Mouse (Mus musculus): ENCODE measurements around the gene Setx. TPM values are rescaled to one million over a fixed set of nuclear protein-coding genes. Genes with fewer than 3 reads are reported as not detected.
"Not testable (repeated sequence)": the region's sequence is repeated elsewhere in the genome, so short reads cannot be mapped to it uniquely, and the experiment has no call there.

The Setx gene
- 14.5 and 16.9 TPM in 2 replicates for polyA plus RNA-seq (2012; rRNA removed)

- Histone ChIP-seq H3K36me3 (ENCODE audit: control insufficient read depth, insufficient read depth, low read length) (0 out of 2 replicates have a peak, but pooled peaks cover 3% of the 10 kb centered on the region), H3K4me3 (ENCODE audit: control insufficient read depth, insufficient read depth, low read length) (peak within 1 kb of the TSS; percentile 65), H3K4me1 (replicated peaks; ENCODE audit: control insufficient read depth, insufficient read depth, low read length) (peaks cover 9% of the 10 kb centered on the region), H3K27me3 (ENCODE audit: control insufficient read depth, insufficient read depth, low read length) (no peaks in the 10 kb centered on the region), H3K27ac (ENCODE audit: control insufficient read depth, insufficient read depth, low read length) (peak within 1 kb of the TSS; percentile 92)
- TF ChIP-seq POLR2A (IDR thresholded peaks at IDR 0.05; ENCODE audit: control insufficient read depth, extremely low read depth, insufficient read depth, low read length, poor library complexity) = no peak
- no peak for TF ChIP-seq CTCF (IDR thresholded peaks at IDR 0.05; ENCODE audit: borderline replicate concordance, control insufficient read depth, extremely low read depth, insufficient read depth, low read length, poor library complexity)
- 70% methylated on average over 14 of the region's 14 CpGs for WGBS
- DNase-seq = no peak
These were observed at the start of gene Setx for GRCm38 (mm10) chr2:29123907-29124569. TSS of gene Setx (plus strand) at chr2:29124181.

- 95% methylated on average over 7 of the region's 7 CpGs for WGBS
- H3K36me3 ChIP-seq (ENCODE audit: control insufficient read depth, insufficient read depth, low read length) = peaks cover 63% of the 10 kb centered on the region
- H3K27ac ChIP-seq (ENCODE audit: control insufficient read depth, insufficient read depth, low read length) = no peak overlapping the region
- no peak overlapping the region for H3K4me3 ChIP-seq (ENCODE audit: control insufficient read depth, insufficient read depth, low read length)
- H3K27me3 ChIP-seq (ENCODE audit: control insufficient read depth, insufficient read depth, low read length) = no peaks in the 10 kb centered on the region
- DNase-seq = no peak
- no peaks in the 10 kb centered on the region for H3K4me1 ChIP-seq (replicated peaks; ENCODE audit: control insufficient read depth, insufficient read depth, low read length)
- TF ChIP-seq POLR2A (IDR thresholded peaks at IDR 0.05; ENCODE audit: control insufficient read depth, extremely low read depth, insufficient read depth, low read length, poor library complexity) = no peak
- TF ChIP-seq CTCF (IDR thresholded peaks at IDR 0.05; ENCODE audit: borderline replicate concordance, control insufficient read depth, extremely low read depth, insufficient read depth, low read length, poor library complexity) = no peak
These were observed 49.3 kb upstream of the Setx start for GRCm38 (mm10) chr2:29074676-29075075.

DNA sequence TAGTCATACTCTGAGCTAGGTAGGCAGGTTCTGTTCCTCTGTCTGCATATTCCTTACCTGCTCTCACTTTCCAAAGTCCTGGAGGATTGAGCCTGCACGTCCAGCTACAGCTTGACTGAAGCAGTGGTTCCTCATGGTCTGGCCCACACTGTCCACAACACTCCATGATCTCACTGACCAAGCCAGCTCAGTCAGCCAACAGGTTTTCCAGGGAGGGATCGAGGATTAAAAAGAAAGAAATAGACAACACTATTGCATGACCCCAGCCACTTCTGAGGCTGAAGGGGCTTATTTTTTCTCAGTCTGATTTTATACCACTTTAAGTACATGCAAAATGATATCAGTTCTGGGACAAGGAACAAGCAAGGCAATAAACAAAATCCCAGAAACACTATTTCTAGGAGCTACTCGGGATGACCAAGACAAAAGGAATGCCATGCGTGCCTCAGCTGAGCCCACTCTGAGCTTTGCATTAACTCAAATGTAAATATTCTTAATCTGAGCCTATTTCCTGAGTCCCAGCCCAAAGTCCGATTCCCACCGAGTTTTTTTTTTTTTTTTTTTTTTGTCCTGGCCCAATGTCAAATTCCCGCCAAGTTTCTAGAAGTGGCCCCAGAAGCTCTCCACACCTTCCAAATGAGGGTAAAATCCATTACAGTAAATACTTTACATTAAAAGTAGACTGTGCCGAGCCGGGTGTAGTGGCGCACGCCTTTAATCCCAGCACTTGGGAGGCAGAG, 48.5 kb upstream of the Setx start:
- Histone ChIP-seq H3K27me3 (ENCODE audit: control insufficient read depth, insufficient read depth, low read length) (no peaks in the 10 kb centered on the region), H3K36me3 (ENCODE audit: control insufficient read depth, insufficient read depth, low read length) (peaks cover 65% of the 10 kb centered on the region), H3K27ac (ENCODE audit: control insufficient read depth, insufficient read depth, low read length) (no peak overlapping the region), H3K4me1 (replicated peaks; ENCODE audit: control insufficient read depth, insufficient read depth, low read length) (no peaks in the 10 kb centered on the region), H3K4me3 (ENCODE audit: control insufficient read depth, insufficient read depth, low read length) (no peak overlapping the region)
- no peak for TF ChIP-seq CTCF (IDR thresholded peaks at IDR 0.05; ENCODE audit: borderline replicate concordance, control insufficient read depth, extremely low read depth, insufficient read depth, low read length, poor library complexity)
- no peak for TF ChIP-seq POLR2A (IDR thresholded peaks at IDR 0.05; ENCODE audit: control insufficient read depth, extremely low read depth, insufficient read depth, low read length, poor library complexity)
- WGBS = 98% methylated on average over 11 of the region's 11 CpGs
- no peak for DNase-seq

DNA sequence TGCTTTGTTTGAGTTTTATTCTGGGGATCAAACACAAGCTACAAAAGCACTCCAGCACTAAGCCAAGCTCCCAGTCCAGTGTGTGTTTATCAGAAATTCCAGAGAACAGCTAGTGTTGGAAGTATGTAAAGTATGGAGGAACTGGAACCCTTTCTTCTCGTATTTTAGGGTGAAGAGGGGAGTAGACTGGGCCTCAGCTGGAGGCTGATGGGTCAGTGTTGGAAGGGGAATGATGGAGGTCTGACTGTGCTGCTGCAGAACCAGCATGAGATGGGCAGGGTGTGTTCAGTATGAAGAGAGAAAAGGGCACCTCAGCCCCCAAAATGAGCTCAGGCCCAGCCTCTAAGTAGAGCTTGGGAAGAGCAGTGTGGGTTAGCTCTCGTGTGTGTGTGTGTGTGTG, 47.8 kb upstream of the Setx start:
- DNase-seq = no peak
- Histone ChIP-seq H3K4me1 (replicated peaks; ENCODE audit: control insufficient read depth, insufficient read depth, low read length) (no peaks in the 10 kb centered on the region), H3K27me3 (ENCODE audit: control insufficient read depth, insufficient read depth, low read length) (no peaks in the 10 kb centered on the region), H3K36me3 (ENCODE audit: control insufficient read depth, insufficient read depth, low read length) (peaks cover 71% of the 10 kb centered on the region), H3K4me3 (ENCODE audit: control insufficient read depth, insufficient read depth, low read length) (no peak overlapping the region), H3K27ac (ENCODE audit: control insufficient read depth, insufficient read depth, low read length) (no peak overlapping the region)
- TF ChIP-seq CTCF (IDR thresholded peaks at IDR 0.05; ENCODE audit: borderline replicate concordance, control insufficient read depth, extremely low read depth, insufficient read depth, low read length, poor library complexity) (no peak), POLR2A (IDR thresholded peaks at IDR 0.05; ENCODE audit: control insufficient read depth, extremely low read depth, insufficient read depth, low read length, poor library complexity) (no peak)
- 94% methylated on average over 2 of the region's 2 CpGs for WGBS

- 75% methylated on average over 3 of the region's 3 CpGs for WGBS
- Histone ChIP-seq H3K4me3 (ENCODE audit: control insufficient read depth, insufficient read depth, low read length) (no peak overlapping the region), H3K27ac (ENCODE audit: control insufficient read depth, insufficient read depth, low read length) (no peak overlapping the region), H3K4me1 (replicated peaks; ENCODE audit: control insufficient read depth, insufficient read depth, low read length) (no peaks in the 10 kb centered on the region), H3K27me3 (ENCODE audit: control insufficient read depth, insufficient read depth, low read length) (no peaks in the 10 kb centered on the region), H3K36me3 (ENCODE audit: control insufficient read depth, insufficient read depth, low read length) (peaks cover 76% of the 10 kb centered on the region)
- TF ChIP-seq POLR2A (IDR thresholded peaks at IDR 0.05; ENCODE audit: control insufficient read depth, extremely low read depth, insufficient read depth, low read length, poor library complexity) = no peak
- TF ChIP-seq CTCF (IDR thresholded peaks at IDR 0.05; ENCODE audit: borderline replicate concordance, control insufficient read depth, extremely low read depth, insufficient read depth, low read length, poor library complexity) = no peak
- DNase-seq = no peak
These were observed 42.0 kb upstream of the Setx start for GRCm38 (mm10) chr2:29081965-29082364.

- TF ChIP-seq POLR2A (IDR thresholded peaks at IDR 0.05; ENCODE audit: control insufficient read depth, extremely low read depth, insufficient read depth, low read length, poor library complexity) = no peak
- no peak for TF ChIP-seq CTCF (IDR thresholded peaks at IDR 0.05; ENCODE audit: borderline replicate concordance, control insufficient read depth, extremely low read depth, insufficient read depth, low read length, poor library complexity)
- Histone ChIP-seq H3K27ac (ENCODE audit: control insufficient read depth, insufficient read depth, low read length) (no peak overlapping the region), H3K36me3 (ENCODE audit: control insufficient read depth, insufficient read depth, low read length) (peaks cover 48% of the 10 kb centered on the region), H3K4me3 (ENCODE audit: control insufficient read depth, insufficient read depth, low read length) (no peak overlapping the region), H3K27me3 (ENCODE audit: control insufficient read depth, insufficient read depth, low read length) (no peaks in the 10 kb centered on the region), H3K4me1 (replicated peaks; ENCODE audit: control insufficient read depth, insufficient read depth, low read length) (no peaks in the 10 kb centered on the region)
- 98% methylated on average over 7 of the region's 7 CpGs for WGBS
- DNase-seq = no peak
These were observed 38.0 kb upstream of the Setx start for GRCm38 (mm10) chr2:29086026-29086425.

DNA sequence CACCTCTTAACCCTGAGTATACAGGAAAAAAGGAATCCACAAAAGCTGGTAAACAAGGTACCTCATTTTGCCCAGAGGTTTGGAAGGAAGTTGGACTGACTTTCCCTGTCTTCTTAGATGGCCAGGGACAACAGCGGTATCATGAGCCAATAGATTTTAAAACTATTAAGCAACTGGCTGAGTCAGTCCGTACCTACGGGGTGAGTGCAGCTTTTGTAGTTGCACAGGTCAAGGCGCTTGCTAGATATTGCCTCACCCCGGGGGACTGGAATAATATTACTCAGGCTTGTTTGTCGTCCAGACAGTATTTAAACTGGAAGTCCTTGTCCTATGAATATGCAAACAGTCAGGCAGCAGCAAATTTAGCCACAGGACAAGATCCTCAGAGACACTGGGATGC, 34.7 kb upstream of the Setx start:
- DNase-seq; H3K4me1 ChIP-seq (replicated peaks; ENCODE audit: control insufficient read depth, insufficient read depth, low read length); H3K4me3 ChIP-seq (ENCODE audit: control insufficient read depth, insufficient read depth, low read length); H3K27ac ChIP-seq (ENCODE audit: control insufficient read depth, insufficient read depth, low read length); H3K27me3 ChIP-seq (ENCODE audit: control insufficient read depth, insufficient read depth, low read length): not testable (repeated sequence)
- WGBS = 94% methylated on average over 6 of the region's 6 CpGs
- peaks cover 19% of the 10 kb centered on the region for H3K36me3 ChIP-seq (ENCODE audit: control insufficient read depth, insufficient read depth, low read length)
